Mouse (Mus musculus) heart, postnatal 4 days (tissue): ENCODE measurements around the gene Mdm2. TPM values are rescaled to one million over a fixed set of nuclear protein-coding genes. Genes with fewer than 3 reads are reported as not detected.

Source experiments
- DNase-seq: peaks from one replicate; pipeline ENCODE4 v3.0.0; 2021
- total RNA-seq, 2 experiments: library from RNA; stranded (reverse); gene quantifications; 2 replicates each; pipeline ENCODE4 v1.2.3; 2021

The Mdm2 gene
- total RNA-seq, 2 experiments from 2014 or later: 48.4 to 50.8 TPM

DNA sequence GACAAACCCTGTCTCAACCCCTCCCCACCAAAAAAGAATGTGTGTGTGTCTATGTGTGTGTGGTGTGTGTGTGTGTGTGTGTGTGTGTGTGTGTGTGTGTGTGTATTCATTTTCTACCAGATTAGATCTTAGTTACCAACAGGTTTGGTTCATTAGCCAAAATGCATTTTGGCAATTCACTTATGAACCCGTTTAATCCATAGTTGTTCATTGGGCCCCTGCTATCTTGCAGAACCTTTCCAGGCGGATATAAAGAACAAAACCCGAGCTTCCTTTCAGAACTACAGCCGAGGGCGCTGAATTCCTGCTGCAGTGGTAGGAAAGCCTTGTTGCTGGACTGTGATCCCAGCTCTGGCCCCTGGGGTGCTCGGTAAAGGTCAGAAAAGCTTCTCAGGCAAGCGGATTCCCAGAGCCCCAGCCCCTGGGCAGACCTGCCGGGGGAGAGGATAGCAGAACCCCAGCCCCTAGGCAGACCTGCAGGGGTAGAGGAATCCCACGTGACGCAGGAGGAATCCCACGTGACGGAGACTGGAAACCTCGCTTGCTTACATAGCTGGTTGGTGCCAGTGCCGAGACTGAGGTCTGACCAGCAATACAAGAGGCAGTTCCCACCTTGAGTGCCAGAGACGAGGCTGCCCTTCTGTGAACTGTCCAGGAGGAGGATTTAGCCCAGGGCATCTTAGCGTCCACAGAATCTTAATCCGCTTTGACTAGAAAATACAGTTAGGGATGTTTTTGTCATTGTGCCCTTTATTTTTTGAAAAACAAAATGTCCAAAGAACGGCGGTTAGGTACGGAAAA is 69.0 kb downstream of the Mdm2 start:
- peak; percentile 18 for DNase-seq

DNA sequence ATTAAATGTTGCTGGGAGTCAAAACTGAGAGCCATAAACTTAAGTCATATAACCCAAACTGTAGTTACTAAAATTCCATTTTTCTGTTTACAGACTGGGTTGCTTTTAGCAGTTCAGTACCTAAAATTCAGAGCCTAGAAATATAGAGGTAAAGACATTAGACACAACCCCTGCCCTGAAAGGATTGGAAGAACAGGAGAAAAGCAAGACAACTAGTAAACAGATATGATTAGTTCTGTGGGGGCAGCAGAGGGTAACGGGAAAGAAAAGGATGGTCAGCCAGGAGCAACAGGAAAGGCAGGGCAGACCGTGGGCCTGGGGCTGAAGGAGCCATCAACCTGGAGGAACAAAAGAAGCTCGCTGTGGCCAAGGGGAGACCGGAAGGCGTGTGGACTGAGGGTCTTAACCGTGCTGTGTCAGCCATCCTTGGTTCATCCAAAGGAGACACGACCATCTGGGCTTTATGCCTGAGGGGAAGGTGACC is 69.9 kb downstream of the Mdm2 start:
- no peak for DNase-seq

DNA sequence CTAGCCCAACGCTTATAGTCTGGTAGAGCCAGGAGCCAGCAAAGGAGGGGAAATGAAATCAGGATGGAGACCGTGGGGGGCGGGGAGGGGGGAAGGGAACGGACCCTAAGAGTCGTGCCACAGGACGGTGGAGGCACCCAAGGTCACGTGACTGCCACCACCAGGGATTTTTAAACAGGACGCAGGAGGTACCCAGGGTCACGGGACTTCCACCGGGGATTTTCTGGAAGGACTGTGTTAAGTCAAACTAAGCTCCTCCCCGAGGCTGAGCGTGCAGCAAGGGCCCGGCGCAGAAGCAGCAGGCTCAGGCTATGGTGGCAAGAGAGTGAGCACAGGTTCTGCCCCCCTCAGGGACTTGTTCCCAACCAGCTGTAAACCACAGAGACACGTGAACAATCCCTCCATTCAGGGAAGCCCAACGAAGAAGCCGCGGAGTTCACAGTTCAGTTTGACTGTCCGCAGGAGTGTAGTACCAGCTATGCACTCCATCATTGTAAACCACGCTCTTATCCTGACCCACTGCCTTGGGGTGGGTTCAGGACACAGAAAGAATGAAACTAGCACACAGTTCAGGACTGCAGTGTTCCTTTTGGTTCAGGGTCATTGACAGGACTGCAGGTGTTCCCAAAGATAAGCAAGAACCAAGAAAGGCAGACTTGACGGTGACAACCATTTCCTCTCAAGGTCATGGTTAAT is 70.5 kb downstream of the Mdm2 start:
- no peak for DNase-seq

DNA sequence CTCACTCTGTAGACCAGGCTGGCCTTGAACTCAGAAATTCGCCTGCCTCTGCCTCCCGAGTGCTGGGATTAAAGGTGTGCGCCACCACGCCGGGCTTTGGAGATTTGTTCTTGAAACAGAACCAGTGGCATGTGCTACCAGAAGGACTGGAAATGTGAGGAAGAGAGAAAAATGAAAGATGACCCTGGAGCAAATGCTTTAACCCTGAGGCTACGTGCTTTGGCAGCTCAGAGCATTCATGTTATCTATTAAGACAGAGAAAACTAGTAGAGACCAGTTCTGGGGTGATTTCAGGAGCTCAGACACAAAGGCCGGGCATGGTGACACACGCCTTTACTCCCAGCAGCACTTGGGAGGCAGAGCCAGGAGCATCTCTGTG is 71.3 kb downstream of the Mdm2 start:
- no peak for DNase-seq

Other genes starting within 250 kb of the Mdm2 start
- gene Cpm, start 81.3 kb downstream of the Mdm2 start, total RNA-seq: 1 to 10 TPM; 2.8 to 3.6 TPM
- gene Slc35e3, start 35.6 kb upstream of the Mdm2 start, total RNA-seq: 1 to 10 TPM; 7.3 to 8.8 TPM
- 10 to 100 TPM; 23.6 to 26.3 TPM for gene Nup107, start 81.9 kb upstream of the Mdm2 start, total RNA-seq
- gene Rap1b, start 135.3 kb upstream of the Mdm2 start, total RNA-seq: 100 to 1,000 TPM; 101 to 103 TPM